Mouse (Mus musculus): ENCODE data around the gene Trio.

GRCm38 (mm10) chr15:27693235-27693634 lies 332.4 kb downstream of the Trio start:
- TF ChIP-seq CTCF (IDR thresholded peaks at IDR 0.05; ENCODE audit: borderline replicate concordance, insufficient read depth, low read depth, low read length) (no peak), POLR2A (IDR thresholded peaks at IDR 0.05; ENCODE audit: borderline replicate concordance, insufficient read depth, low read length) (no peak)
